Mouse (Mus musculus): ENCODE results near the gene Epsti1. TPM values are rescaled to one million over a fixed set of nuclear protein-coding genes. Genes with fewer than 3 reads are reported as not detected.

The Epsti1 gene
- polyA plus RNA-seq, 1 experiment from 2014 or later, result 0.37 TPM

- Histone ChIP-seq H3K9ac (no peak overlapping the region), H3K27me3 (no peaks in the 10 kb centered on the region), H3K27ac (no peak overlapping the region), H3K36me3 (no peaks in the 10 kb centered on the region), H3K9me3 (no peaks in the 10 kb centered on the region), H3K4me2 (replicated peaks) (no peak overlapping the region), H3K4me3 (no peak overlapping the region), H3K4me1 (peaks cover 7% of the 10 kb centered on the region; the same call in 1 of the 2 replicates)
- ATAC-seq (ENCODE audit: low FRiP score, low read depth), result no peak
- 46% methylated on average over 3 of the region's 3 CpGs for WGBS
Measured at GRCm38 (mm10) chr14:77926718-77927117, 22.7 kb downstream of the Epsti1 start.

- Histone ChIP-seq H3K4me1 (peaks cover 10% of the 10 kb centered on the region), H3K4me3 (no peak overlapping the region), H3K9me3 (no peaks in the 10 kb centered on the region), H3K27me3 (no peaks in the 10 kb centered on the region), H3K9ac (no peak overlapping the region), H3K27ac (no peak overlapping the region), H3K36me3 (no peaks in the 10 kb centered on the region), H3K4me2 (replicated peaks) (no peak overlapping the region)
- ATAC-seq (ENCODE audit: low FRiP score, low read depth), result no peak
- 44% methylated on average over 6 of the region's 6 CpGs for WGBS
Measured at GRCm38 (mm10) chr14:77928021-77928420, 24.0 kb downstream of the Epsti1 start.

DNA sequence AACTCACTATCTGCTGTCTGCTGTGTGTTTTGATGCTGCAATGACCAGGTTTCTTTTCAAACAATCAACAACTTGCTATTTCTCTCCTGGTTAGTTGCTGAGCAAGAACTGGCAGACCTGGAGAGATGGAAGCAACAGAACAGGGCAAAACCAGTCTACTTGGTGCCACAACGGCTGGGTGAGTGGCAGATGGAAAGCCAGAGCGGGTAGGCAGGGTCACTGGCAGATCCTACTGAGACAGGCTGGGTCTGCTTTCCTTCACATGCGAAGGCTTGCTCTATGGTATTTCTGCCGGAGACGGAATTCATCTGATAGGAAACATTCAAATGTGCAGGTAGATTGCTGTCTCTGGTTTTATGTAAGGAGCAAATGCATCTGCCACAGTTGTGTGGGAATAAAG, 24.6 kb downstream of the Epsti1 start:
- no peaks in the 10 kb centered on the region for H3K36me3 ChIP-seq
- H3K4me1 ChIP-seq, result peaks cover 14% of the 10 kb centered on the region
- H3K4me2 ChIP-seq (replicated peaks), result no peak overlapping the region
- WGBS, result 85% methylated on average over 5 of the region's 5 CpGs
- no peaks in the 10 kb centered on the region for H3K9me3 ChIP-seq
- no peak overlapping the region for H3K4me3 ChIP-seq
- ATAC-seq (ENCODE audit: low FRiP score, low read depth), result no peak
- H3K27ac ChIP-seq, result no peak overlapping the region
- H3K9ac ChIP-seq, result no peak overlapping the region
- H3K27me3 ChIP-seq, result no peaks in the 10 kb centered on the region

DNA sequence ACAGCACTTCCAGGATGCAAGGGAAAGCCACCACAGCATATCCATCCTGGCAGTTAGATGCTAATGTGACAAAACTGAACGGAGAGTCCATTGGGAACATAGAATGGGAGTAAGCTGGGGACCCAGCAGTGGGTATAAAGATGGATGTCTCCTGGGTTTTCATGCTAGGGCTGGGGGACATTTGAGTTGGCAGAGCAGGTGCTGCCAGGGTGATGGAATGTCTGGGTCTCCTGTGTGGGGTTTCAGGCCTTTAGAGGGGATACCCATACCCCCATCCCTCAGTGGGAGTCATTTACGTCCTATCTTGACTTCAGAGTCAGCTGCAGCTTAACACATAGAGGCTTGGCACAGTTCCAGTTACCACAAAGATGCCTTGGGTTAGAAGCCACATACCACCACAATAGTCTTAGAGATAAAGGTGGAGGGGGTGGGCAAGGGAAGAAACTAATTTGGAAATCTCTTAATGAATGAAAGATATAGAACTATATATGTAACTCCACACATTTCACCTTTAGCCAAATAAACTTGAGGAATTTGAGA, 25.2 kb downstream of the Epsti1 start:
- no peak for ATAC-seq (ENCODE audit: low FRiP score, low read depth)
- no peaks in the 10 kb centered on the region for H3K9me3 ChIP-seq
- no peak overlapping the region for H3K4me3 ChIP-seq
- no peak overlapping the region for H3K9ac ChIP-seq
- no peaks in the 10 kb centered on the region for H3K27me3 ChIP-seq
- no peaks in the 10 kb centered on the region for H3K36me3 ChIP-seq
- H3K4me2 ChIP-seq (replicated peaks), result no peak overlapping the region
- H3K27ac ChIP-seq, result no peak overlapping the region
- peaks cover 14% of the 10 kb centered on the region for H3K4me1 ChIP-seq
- WGBS, result 60% methylated on average over 2 of the region's 2 CpGs

GRCm38 (mm10) chr14:77932150-77933047, 28.4 kb downstream of the Epsti1 start:
- no peaks in the 10 kb centered on the region for H3K36me3 ChIP-seq
- no peak overlapping the region for H3K27ac ChIP-seq
- no peak overlapping the region for H3K4me3 ChIP-seq
- H3K9me3 ChIP-seq, result no peaks in the 10 kb centered on the region
- WGBS, result 29% methylated on average over 12 of the region's 12 CpGs
- no peak overlapping the region for H3K9ac ChIP-seq
- no peak for ATAC-seq (ENCODE audit: low FRiP score, low read depth)
- H3K4me2 ChIP-seq (replicated peaks), result no peak overlapping the region
- peaks cover 14% of the 10 kb centered on the region for H3K4me1 ChIP-seq
- no peaks in the 10 kb centered on the region for H3K27me3 ChIP-seq

DNA sequence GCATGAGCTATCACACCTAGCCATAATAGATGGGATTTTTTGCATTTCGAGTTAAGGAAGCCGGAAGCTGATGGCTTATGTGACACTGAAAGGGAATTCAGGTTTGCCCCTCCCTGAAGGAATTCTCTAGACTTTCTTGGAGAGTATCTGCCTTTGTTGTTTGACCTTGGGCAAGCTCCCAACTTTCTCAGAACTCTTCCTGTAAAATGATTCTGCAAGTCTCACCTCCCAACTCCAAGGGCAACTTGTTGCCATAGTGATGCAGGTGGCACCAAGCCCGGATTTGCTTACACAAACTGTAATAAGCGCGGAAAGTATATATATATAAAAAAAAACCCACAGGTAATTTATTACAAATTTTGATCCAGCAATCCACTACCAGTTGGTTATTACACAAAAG, 29.2 kb downstream of the Epsti1 start:
- H3K4me2 ChIP-seq (replicated peaks), result no peak overlapping the region
- peaks cover 14% of the 10 kb centered on the region for H3K4me1 ChIP-seq
- no peak overlapping the region for H3K9ac ChIP-seq
- H3K9me3 ChIP-seq, result no peaks in the 10 kb centered on the region
- no peaks in the 10 kb centered on the region for H3K27me3 ChIP-seq
- H3K36me3 ChIP-seq, result no peaks in the 10 kb centered on the region
- no peak overlapping the region for H3K4me3 ChIP-seq
- ATAC-seq (ENCODE audit: low FRiP score, low read depth), result no peak
- 70% methylated on average over 5 of the region's 5 CpGs for WGBS
- no peak overlapping the region for H3K27ac ChIP-seq

DNA sequence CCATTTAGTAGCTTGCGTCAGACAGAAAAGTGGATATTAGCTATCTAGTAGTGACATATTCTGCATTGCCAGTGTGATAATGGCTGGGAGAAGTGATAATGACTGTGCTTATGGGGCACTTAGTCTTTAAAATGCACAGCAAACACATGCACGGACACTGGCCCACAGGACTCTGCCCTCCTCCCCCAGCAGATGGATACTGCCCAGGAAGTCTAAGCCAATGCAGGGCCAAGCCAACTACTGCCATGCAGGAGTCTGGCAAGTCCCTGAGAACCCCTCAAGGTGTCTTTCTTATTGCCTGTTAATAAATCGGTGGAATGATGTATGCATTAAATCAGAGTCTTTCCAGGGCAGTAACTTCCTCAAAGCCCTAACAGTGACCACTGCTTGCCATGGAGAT, 30.4 kb downstream of the Epsti1 start:
- H3K4me3 ChIP-seq, result no peak overlapping the region
- no peak overlapping the region for H3K4me2 ChIP-seq (replicated peaks)
- peaks cover 14% of the 10 kb centered on the region for H3K4me1 ChIP-seq
- H3K27me3 ChIP-seq, result no peaks in the 10 kb centered on the region
- H3K36me3 ChIP-seq, result no peaks in the 10 kb centered on the region
- no peak overlapping the region for H3K27ac ChIP-seq
- 70% methylated on average over 3 of the region's 3 CpGs for WGBS
- H3K9ac ChIP-seq, result no peak overlapping the region
- H3K9me3 ChIP-seq, result no peaks in the 10 kb centered on the region
- no peak for ATAC-seq (ENCODE audit: low FRiP score, low read depth)

GRCm38 (mm10) chr14:77941105-77941504, 37.1 kb downstream of the Epsti1 start:
- H3K27ac ChIP-seq, result no peak overlapping the region
- 0 out of 2 replicates have a peak, but pooled peaks cover under 1% of the 10 kb centered on the region for H3K9me3 ChIP-seq
- H3K4me2 ChIP-seq (replicated peaks), result no peak overlapping the region
- 90% methylated on average over 1 of the region's 1 CpGs for whole genome bisulfite sequencing
- no peaks in the 10 kb centered on the region for H3K36me3 ChIP-seq
- H3K4me3 ChIP-seq, result no peak overlapping the region
- no peak overlapping the region for H3K9ac ChIP-seq
- no peak for ATAC-seq (ENCODE audit: low FRiP score, low read depth)
- H3K27me3 ChIP-seq, result no peaks in the 10 kb centered on the region
- peaks cover 6% of the 10 kb centered on the region; the same call in 1 of the 2 replicates for H3K4me1 ChIP-seq

GRCm38 (mm10) chr14:77942235-77942634, 38.2 kb downstream of the Epsti1 start:
- no peaks in the 10 kb centered on the region for H3K36me3 ChIP-seq
- WGBS, result 46% methylated on average over 9 of the region's 9 CpGs
- H3K9ac ChIP-seq, result no peak overlapping the region
- no peak for ATAC-seq (ENCODE audit: low FRiP score, low read depth)
- peaks cover 6% of the 10 kb centered on the region; the same call in 1 of the 2 replicates for H3K4me1 ChIP-seq
- no peak overlapping the region for H3K27ac ChIP-seq
- no peak overlapping the region for H3K4me3 ChIP-seq
- H3K27me3 ChIP-seq, result no peaks in the 10 kb centered on the region
- no peak overlapping the region for H3K4me2 ChIP-seq (replicated peaks)
- 0 out of 2 replicates have a peak, but pooled peaks cover 8% of the 10 kb centered on the region for H3K9me3 ChIP-seq

DNA sequence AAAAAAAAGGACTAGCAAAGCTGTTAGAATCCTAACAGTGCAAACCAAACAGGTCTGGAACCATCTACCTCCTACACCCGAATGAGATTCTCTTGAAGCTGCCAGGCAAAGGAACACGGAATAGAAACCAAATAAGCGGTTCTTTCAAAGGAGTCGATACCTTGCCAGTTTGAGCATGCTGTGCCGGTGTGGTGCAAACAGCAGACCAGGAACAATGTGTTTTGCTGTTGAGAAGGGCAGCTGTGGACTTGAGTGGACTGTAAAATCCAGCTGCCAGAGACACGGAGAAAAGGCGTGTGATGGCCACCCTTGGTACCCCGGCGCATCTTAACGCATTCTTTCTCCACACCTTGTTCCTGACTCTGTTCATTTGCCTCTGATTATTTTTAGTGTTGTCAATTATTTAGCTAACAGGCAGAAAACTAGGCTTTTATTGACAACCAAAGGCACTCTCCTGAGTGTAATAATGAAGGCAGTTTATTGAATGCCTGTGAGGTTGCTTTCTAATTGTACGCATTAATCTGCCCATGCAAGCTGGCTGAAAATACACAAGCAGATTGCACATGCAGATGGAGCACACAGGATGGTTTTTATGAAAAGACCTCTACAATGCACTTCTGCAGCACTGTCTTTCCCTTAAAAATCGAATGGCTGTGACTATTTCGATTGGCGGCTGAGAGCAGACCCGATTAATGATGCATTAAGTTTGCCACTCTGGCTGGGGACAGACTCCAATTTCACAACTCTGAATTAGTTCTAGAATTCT, 38.9 kb downstream of the Epsti1 start:
- H3K4me2 ChIP-seq (replicated peaks), result peak overlapping the region; percentile 44
- ATAC-seq (ENCODE audit: low FRiP score, low read depth), result no peak
- no peak overlapping the region for H3K9ac ChIP-seq
- H3K36me3 ChIP-seq, result no peaks in the 10 kb centered on the region
- WGBS, result 48% methylated on average over 15 of the region's 15 CpGs
- H3K4me1 ChIP-seq, result peaks cover 6% of the 10 kb centered on the region; the same call in 1 of the 2 replicates
- no peaks in the 10 kb centered on the region for H3K27me3 ChIP-seq
- H3K27ac ChIP-seq, result no peak overlapping the region
- H3K4me3 ChIP-seq, result no peak overlapping the region
- H3K9me3 ChIP-seq, result 0 out of 2 replicates have a peak, but pooled peaks cover 8% of the 10 kb centered on the region

DNA sequence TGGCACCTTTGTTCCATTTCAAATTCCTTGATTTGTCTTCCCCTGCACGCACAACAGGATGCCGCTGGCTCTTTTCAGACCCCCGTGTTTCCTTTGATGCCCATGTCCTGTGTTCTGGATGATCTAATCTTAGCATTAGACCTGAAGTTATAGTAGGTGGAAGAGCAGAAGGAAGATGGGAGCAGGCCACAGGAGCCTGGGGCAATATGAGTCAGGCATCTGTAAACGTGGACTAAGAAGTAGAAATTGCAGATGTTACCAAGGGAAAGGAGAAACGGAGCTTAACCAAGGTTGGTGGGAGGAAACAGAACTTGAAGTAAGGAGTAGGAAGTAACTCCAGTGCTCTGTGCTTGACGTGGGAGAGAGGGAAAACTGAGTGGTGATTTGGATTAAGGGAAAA, 57.7 kb downstream of the Epsti1 start:
- no peak overlapping the region for H3K4me3 ChIP-seq
- no peak for ATAC-seq (ENCODE audit: low FRiP score, low read depth)
- no peaks in the 10 kb centered on the region for H3K36me3 ChIP-seq
- H3K9me3 ChIP-seq, result no peaks in the 10 kb centered on the region
- H3K27ac ChIP-seq, result no peak overlapping the region
- H3K4me2 ChIP-seq (replicated peaks), result no peak overlapping the region
- no peak overlapping the region for H3K9ac ChIP-seq
- H3K4me1 ChIP-seq, result no peaks in the 10 kb centered on the region
- H3K27me3 ChIP-seq, result no peaks in the 10 kb centered on the region
- 69% methylated on average over 6 of the region's 6 CpGs for WGBS

DNA sequence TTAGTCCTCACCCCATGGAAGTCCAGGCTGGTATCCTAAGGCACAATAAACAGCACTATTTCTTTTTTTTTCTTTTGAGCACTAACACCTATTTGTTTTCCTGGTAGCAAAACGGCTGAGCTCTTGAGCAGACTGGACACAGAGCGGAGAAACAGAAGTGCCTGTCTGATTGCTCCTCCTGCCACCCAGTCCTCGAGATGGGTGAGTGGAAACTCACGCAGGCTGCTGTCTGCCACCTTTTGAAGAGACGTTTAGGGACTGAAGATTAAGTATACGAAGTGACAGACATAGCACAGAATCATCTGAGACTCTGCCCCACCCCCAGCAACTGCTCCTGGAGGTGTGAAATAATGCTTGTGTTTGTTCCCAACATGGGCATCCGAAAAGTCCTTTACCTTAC, 59.5 kb downstream of the Epsti1 start:
- Histone ChIP-seq H3K4me3 (no peak overlapping the region), H3K27me3 (no peaks in the 10 kb centered on the region), H3K27ac (no peak overlapping the region), H3K9me3 (no peaks in the 10 kb centered on the region), H3K4me2 (replicated peaks) (no peak overlapping the region), H3K4me1 (no peaks in the 10 kb centered on the region), H3K36me3 (no peaks in the 10 kb centered on the region), H3K9ac (no peak overlapping the region)
- 47% methylated on average over 7 of the region's 7 CpGs for WGBS
- no peak for ATAC-seq (ENCODE audit: low FRiP score, low read depth)
